Mouse (Mus musculus): Measurements from ENCODE around the gene Ubash3a. TPM values are rescaled to one million over a fixed set of nuclear protein-coding genes. Genes with fewer than 3 reads are reported as not detected.

Ubash3a gene
- polyA plus RNA-seq, 1 experiment from 2014 or later: 0.17 TPM

GRCm38 (mm10) chr17:31286492-31286891 lies 78.8 kb downstream of the Ubash3a start, which contains the start of gene Slc37a1:
Gene Slc37a1 (plus strand): TSS chr17:31286792.
- Histone ChIP-seq H3K9me3 (ENCODE audit: control insufficient read depth, low read length) (no peaks in the 10 kb centered on the region), H3K4me3 (ENCODE audit: low read depth, low read length) (no peak within 1 kb of the TSS), H3K4me2 (replicated peaks; ENCODE audit: low read depth, low read length) (no peak within 1 kb of the TSS), H3K27me3 (ENCODE audit: control insufficient read depth, insufficient read depth, low read length) (no peaks in the 10 kb centered on the region), H3K27ac (ENCODE audit: low read depth, low read length) (no peak within 1 kb of the TSS), H3K4me1 (replicated peaks; ENCODE audit: control insufficient read depth, insufficient read depth, low read length) (no peaks in the 10 kb centered on the region; the same call in 1 of the 2 replicates), H3K9ac (ENCODE audit: low read depth, low read length) (no peak within 1 kb of the TSS), H3K36me3 (ENCODE audit: control insufficient read depth, insufficient read depth, low read length) (no peaks in the 10 kb centered on the region)
- ATAC-seq (ENCODE audit: low FRiP score): no peak
- no peak for DNase-seq (ENCODE audit: low spot score)
- 100% methylated on average over 1 of the region's 1 CpGs for WGBS

GRCm38 (mm10) chr17:31287216-31287615 lies 79.5 kb downstream of the Ubash3a start:
- no peak overlapping the region for H3K27ac ChIP-seq (ENCODE audit: low read depth, low read length)
- no peak overlapping the region for H3K4me2 ChIP-seq (replicated peaks; ENCODE audit: low read depth, low read length)
- H3K36me3 ChIP-seq (ENCODE audit: control insufficient read depth, insufficient read depth, low read length): no peaks in the 10 kb centered on the region
- no peaks in the 10 kb centered on the region for H3K27me3 ChIP-seq (ENCODE audit: control insufficient read depth, insufficient read depth, low read length)
- no peak for DNase-seq (ENCODE audit: low spot score)
- no peaks in the 10 kb centered on the region for H3K9me3 ChIP-seq (ENCODE audit: control insufficient read depth, low read length)
- H3K4me3 ChIP-seq (ENCODE audit: low read depth, low read length): no peak overlapping the region
- ATAC-seq (ENCODE audit: low FRiP score): no peak
- 84% methylated on average over 3 of the region's 3 CpGs for WGBS
- no peaks in the 10 kb centered on the region; the same call in 1 of the 2 replicates for H3K4me1 ChIP-seq (replicated peaks; ENCODE audit: control insufficient read depth, insufficient read depth, low read length)
- no peak overlapping the region for H3K9ac ChIP-seq (ENCODE audit: low read depth, low read length)

- Histone ChIP-seq H3K27ac (ENCODE audit: low read depth, low read length) (no peak overlapping the region), H3K36me3 (ENCODE audit: control insufficient read depth, insufficient read depth, low read length) (no peaks in the 10 kb centered on the region), H3K4me1 (replicated peaks; ENCODE audit: control insufficient read depth, insufficient read depth, low read length) (no peaks in the 10 kb centered on the region), H3K9ac (ENCODE audit: low read depth, low read length) (no peak overlapping the region), H3K4me3 (ENCODE audit: low read depth, low read length) (no peak overlapping the region), H3K9me3 (ENCODE audit: control insufficient read depth, low read length) (no peaks in the 10 kb centered on the region), H3K27me3 (ENCODE audit: control insufficient read depth, insufficient read depth, low read length) (no peaks in the 10 kb centered on the region), H3K4me2 (replicated peaks; ENCODE audit: low read depth, low read length) (no peak overlapping the region)
- 63% methylated on average over 7 of the region's 7 CpGs for WGBS
- ATAC-seq (ENCODE audit: low FRiP score) (no peak), DNase-seq (ENCODE audit: low spot score) (no peak)
These were observed 81.5 kb downstream of the Ubash3a start for GRCm38 (mm10) chr17:31288999-31289726.

DNA sequence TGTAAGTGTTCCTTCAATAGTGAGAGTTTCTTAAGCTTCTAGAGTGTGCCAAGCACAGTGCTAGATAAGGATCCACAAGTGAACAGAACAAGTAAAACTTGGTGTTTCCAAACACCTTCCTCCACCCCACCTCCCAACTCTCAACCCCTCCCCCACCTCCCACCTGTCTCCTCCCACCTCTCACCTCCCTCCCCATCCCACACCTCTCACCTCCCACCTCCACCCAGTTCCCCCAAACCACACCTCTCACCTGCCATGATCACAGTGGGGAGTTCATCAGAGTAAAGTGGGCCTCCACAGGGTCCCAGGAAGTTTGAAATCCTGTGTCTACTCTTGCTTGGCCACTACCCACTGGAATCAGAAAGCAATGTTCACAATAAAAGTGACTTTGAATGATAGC lies 82.6 kb downstream of the Ubash3a start:
- Histone ChIP-seq H3K27ac (ENCODE audit: low read depth, low read length) (no peak overlapping the region), H3K4me1 (replicated peaks; ENCODE audit: control insufficient read depth, insufficient read depth, low read length) (no peaks in the 10 kb centered on the region), H3K4me2 (replicated peaks; ENCODE audit: low read depth, low read length) (no peak overlapping the region), H3K9me3 (ENCODE audit: control insufficient read depth, low read length) (no peaks in the 10 kb centered on the region), H3K36me3 (ENCODE audit: control insufficient read depth, insufficient read depth, low read length) (no peaks in the 10 kb centered on the region), H3K9ac (ENCODE audit: low read depth, low read length) (no peak overlapping the region), H3K4me3 (ENCODE audit: low read depth, low read length) (no peak overlapping the region), H3K27me3 (ENCODE audit: control insufficient read depth, insufficient read depth, low read length) (no peaks in the 10 kb centered on the region)
- DNase-seq (ENCODE audit: low spot score) (no peak), ATAC-seq (ENCODE audit: low FRiP score) (no peak)

- WGBS: 73% methylated on average over 6 of the region's 6 CpGs
These were observed 83.2 kb downstream of the Ubash3a start for GRCm38 (mm10) chr17:31290859-31291258.

DNA sequence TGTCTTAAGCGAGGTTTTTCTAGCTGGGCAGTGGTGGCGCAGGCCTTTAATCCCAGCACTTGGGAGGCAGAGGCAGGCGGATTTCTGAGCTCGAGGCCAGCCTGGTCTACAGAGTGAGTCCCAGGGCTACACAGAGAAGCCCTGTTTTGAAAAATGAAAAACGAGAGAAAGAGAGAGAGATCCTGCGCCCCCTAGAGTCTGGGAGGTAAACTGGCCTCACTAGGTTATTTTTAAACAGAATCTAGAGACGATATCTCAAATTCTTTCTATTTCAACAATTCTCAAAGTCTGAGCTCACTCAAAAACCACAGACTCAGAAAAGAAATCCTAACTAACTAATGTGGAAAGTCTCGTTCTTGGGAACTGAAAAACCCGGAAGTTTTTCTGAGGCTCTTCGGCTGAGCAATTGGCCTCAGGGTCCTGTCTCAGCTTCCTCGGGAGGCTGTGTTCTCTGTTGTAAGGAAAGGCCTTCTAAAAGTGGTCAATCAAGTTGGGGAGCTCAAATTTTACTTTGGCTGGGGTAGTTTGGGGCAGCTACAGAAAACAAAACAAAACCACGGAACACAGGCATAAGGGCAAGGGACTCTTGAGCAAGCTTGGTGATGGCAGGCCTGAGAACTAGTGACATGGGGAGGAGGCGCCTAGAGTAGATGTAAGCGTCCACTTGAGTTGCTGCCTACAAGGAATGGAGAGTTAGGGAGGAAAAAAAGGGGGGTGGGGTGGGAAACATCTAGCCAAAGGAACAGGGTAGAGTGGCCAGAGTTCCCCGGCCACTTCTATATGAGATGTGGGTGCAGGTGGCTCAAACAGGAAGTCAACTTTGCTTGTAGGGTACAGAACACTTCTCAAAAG lies 86.9 kb downstream of the Ubash3a start:
- DNase-seq (ENCODE audit: low spot score) (no peak), ATAC-seq (ENCODE audit: low FRiP score) (no peak)
- Histone ChIP-seq H3K27ac (ENCODE audit: low read depth, low read length) (no peak overlapping the region), H3K4me3 (ENCODE audit: low read depth, low read length) (no peak overlapping the region), H3K27me3 (ENCODE audit: control insufficient read depth, insufficient read depth, low read length) (peaks cover 10% of the 10 kb centered on the region; the same call in 1 of the 2 replicates), H3K4me2 (replicated peaks; ENCODE audit: low read depth, low read length) (peak overlapping the region; percentile 96; the same call in 1 of the 2 replicates), H3K9ac (ENCODE audit: low read depth, low read length) (no peak overlapping the region), H3K36me3 (ENCODE audit: control insufficient read depth, insufficient read depth, low read length) (no peaks in the 10 kb centered on the region), H3K4me1 (replicated peaks; ENCODE audit: control insufficient read depth, insufficient read depth, low read length) (peaks cover 6% of the 10 kb centered on the region; the same call in 1 of the 2 replicates), H3K9me3 (ENCODE audit: control insufficient read depth, low read length) (no peaks in the 10 kb centered on the region)
- 81% methylated on average over 15 of the region's 15 CpGs for WGBS

More at GRCm38 (mm10) chr17:31290859-31291258, 83.2 kb downstream of the Ubash3a start:
- Histone ChIP-seq H3K4me1 (replicated peaks; ENCODE audit: control insufficient read depth, insufficient read depth, low read length) (peaks cover 2% of the 10 kb centered on the region; the same call in 1 of the 2 replicates), H3K4me2 (replicated peaks; ENCODE audit: low read depth, low read length) (no peak overlapping the region), H3K9ac (ENCODE audit: low read depth, low read length) (no peak overlapping the region), H3K27me3 (ENCODE audit: control insufficient read depth, insufficient read depth, low read length) (peaks cover 2% of the 10 kb centered on the region; the same call in 1 of the 2 replicates), H3K9me3 (ENCODE audit: control insufficient read depth, low read length) (no peaks in the 10 kb centered on the region), H3K36me3 (ENCODE audit: control insufficient read depth, insufficient read depth, low read length) (no peaks in the 10 kb centered on the region), H3K4me3 (ENCODE audit: low read depth, low read length) (no peak overlapping the region), H3K27ac (ENCODE audit: low read depth, low read length) (no peak overlapping the region)
- ATAC-seq (ENCODE audit: low FRiP score) (no peak), DNase-seq (ENCODE audit: low spot score) (no peak)

DNA sequence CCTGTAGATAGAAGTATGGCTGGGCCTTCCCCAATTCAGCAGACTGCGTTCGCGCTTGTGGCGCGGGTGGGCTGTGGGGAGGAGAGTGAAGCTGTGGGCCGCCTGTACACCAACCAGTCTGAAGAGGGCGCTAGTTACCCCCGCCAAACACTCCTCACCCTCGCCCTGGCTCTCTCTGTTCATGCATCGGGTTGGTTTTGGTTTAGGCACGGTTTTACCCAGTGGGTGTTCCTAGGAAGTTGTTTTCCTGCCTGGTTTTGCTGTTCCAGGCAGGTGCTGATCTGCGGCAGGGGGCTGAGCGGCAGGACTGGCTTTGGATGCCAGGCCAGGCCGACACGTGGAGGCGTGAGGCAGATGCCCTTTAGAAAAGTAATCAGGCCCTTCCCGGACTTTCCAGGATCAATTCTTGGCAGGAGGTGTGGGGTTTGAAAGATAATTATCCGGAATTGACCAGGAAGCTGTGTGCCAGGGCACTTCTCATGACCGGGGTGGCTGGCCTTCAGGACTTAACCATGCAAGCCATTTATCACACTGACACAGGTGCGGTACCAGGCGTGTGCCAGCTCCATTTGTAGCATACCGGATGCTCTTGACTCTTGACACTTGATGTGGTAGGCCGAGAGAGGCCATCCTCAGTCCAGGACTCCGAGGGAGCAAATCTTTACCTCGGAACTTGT lies 87.7 kb downstream of the Ubash3a start:
- ATAC-seq (ENCODE audit: low FRiP score): peak; percentile 56
- H3K27ac ChIP-seq (ENCODE audit: low read depth, low read length): peak overlapping the region; percentile 78

More for the DNA sequence above, 87.7 kb downstream of the Ubash3a start:
- 19% methylated on average over 24 of the region's 25 CpGs for WGBS
- H3K36me3 ChIP-seq (ENCODE audit: control insufficient read depth, insufficient read depth, low read length): no peaks in the 10 kb centered on the region
- H3K9ac ChIP-seq (ENCODE audit: low read depth, low read length): peak overlapping the region; percentile 86; the same call in 1 of the 2 replicates
- H3K9me3 ChIP-seq (ENCODE audit: control insufficient read depth, low read length): no peaks in the 10 kb centered on the region
- H3K27me3 ChIP-seq (ENCODE audit: control insufficient read depth, insufficient read depth, low read length): peaks cover 10% of the 10 kb centered on the region; the same call in 1 of the 2 replicates
- H3K4me1 ChIP-seq (replicated peaks; ENCODE audit: control insufficient read depth, insufficient read depth, low read length): peaks cover 6% of the 10 kb centered on the region; the same call in 1 of the 2 replicates
- H3K4me3 ChIP-seq (ENCODE audit: low read depth, low read length): peak overlapping the region; percentile 59
- peak; percentile 65 for DNase-seq (ENCODE audit: low spot score)
- peak overlapping the region; percentile 96 for H3K4me2 ChIP-seq (replicated peaks; ENCODE audit: low read depth, low read length)
